Mouse (Mus musculus) erythroblast, embryonic 14.5 days (primary cell): ENCODE data around the gene Fntb.

Source experiments
- GATA1 ChIP-seq: IDR thresholded peaks from 2 replicates; pipeline ENCODE4 v1.6.1; 2012; ENCODE audit warnings: low read length, inconsistent platforms, mixed read lengths
- TAL1 ChIP-seq: IDR thresholded peaks from 3 replicates; pipeline ENCODE4 v1.6.1; 2012; ENCODE audit warnings: low read length, inconsistent platforms, mixed read lengths

DNA sequence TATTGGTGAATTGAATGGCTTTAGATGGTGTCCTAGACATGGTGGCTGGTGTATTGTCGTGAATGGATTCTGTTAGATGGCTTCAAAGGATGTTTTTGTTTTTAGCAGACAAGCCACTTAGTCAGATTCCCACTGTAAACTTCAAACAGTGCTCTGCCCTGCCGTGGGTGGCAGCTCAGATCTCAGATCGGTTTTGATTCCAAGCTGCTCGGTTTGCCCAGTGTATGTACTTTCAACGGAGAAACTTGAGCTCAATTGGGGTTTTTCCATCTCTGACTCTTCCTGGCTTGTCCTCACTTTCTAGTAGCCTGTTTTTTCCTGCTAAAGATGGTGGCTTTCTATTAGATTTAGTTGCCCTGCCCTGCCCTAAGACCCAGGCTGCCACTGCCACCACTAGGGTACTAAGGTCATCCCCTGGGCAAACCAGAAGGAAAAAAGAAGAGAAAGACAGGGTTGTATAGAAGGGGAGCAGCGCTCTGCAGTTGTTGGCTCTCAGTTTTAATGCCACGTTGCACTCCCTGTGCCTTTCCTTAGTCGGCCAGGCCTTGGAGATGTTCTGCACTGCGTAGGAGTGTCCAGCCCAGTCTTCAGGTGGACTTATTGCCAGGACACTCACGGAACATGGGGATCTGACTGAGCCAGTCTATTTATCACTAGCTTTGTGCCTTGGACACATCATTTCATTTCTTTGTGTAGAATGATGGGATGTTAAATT is 134.0 kb downstream of the Fntb start:
- TF ChIP-seq GATA1 (no peak), TAL1 (no peak)
